Mouse (Mus musculus) NIH3T3 (cell line): ENCODE measurements around the gene Tmem237.

ENCODE experiments used
- DNase-seq: peaks from one replicate; pipeline ENCODE4 v3.0.0-alpha.2; 2012; ENCODE audit warnings: low read depth

The Tmem237 gene

DNA sequence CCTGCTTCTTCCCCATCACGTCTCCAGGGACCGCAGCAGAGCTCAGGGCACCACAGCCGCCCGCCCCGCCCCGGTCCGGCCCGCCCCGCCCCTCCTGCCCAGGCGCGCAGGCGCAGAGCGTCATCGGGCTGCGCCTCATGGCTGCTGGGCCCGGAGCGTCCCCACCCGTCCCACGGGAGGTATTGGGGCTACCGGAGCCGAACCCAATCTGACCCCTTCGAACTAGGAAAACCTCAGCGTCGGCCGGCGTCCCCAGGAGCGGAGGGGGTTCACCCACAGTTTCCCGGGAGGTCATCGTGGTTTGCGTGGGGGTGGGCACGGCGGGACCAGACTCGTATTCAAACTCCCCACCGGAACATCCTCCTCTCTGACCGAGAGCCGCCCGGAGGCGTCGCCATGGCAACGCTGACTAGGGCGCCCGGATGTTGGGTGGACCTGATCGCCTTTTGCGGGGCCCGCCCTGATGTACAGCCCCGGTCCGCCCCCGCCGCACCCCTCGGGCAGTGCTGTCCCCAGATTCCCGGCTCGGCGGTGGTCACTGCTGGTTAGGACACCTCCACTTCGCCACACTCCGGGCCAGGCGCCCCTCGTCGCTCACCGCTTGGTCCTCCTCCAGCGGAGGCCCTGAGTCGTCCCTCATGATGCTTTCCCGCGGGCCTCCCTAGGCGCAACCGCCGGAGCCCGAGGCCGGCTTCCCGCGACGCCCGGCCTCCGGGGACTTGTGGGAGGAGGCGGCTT is at the start of gene Tmem237:
Tmem237 (minus strand) TSS at position 689 of the 738 bp plus-strand sequence.
- peak; percentile 93 for DNase-seq

GRCm38 (mm10) chr1:59169586-59169985 is 49.4 kb upstream of the Tmem237 start:
- DNase-seq, result no peak

DNA sequence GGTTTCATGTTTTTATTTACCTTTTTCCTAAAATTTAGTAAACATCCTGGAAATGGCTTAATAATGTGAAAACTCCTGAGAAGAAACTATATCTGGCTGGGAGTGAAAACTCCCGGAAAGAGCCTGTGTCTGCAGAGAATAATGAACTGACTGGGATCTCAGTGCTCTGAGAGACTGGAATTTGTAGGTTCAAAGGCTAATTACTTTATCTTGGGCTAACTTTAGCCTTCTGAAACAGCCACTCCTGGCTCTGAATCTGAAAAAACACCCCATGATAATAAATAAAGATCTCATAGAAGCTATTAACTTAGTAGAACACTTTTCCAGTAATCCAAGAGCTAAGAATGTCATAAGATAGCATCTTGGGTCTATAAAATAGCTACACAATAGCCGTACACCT is 48.3 kb upstream of the Tmem237 start:
- DNase-seq, result no peak

- no peak for DNase-seq
Measured at GRCm38 (mm10) chr1:59167654-59168425, 47.6 kb upstream of the Tmem237 start.

DNA sequence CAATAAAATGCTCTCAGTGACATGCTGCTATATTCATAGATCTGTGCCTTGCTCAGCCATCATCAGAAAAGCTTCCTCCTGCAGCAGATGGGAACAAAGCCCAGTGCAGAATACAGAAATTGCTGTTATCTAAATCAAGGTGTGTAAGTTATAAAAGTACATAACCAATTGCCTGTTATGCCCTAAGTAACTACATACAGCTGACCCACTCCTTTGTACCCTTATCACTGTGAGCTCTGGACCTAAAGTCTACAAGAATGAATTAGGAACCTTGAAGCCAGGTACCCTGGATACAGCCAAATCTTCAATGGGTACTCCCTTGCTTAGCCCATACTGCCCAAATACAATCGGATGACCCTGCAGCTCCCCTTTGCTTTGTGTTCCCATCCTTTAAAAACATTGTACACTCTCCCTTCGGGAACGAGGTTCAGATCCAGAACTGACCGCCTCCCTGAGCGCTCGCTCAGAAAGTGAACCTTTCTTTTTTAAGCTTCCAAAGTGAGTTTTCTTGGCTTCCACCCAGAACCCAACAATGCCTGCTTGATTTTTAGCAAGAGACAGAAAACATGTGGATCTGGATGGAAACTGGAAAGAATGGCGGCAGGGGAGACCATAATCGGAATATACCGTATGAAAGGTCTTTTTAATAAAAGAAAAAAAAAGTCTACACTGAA is 46.2 kb upstream of the Tmem237 start:
- DNase-seq, result no peak

- DNase-seq, result no peak
Measured at GRCm38 (mm10) chr1:59163918-59164317, 43.7 kb upstream of the Tmem237 start.

DNA sequence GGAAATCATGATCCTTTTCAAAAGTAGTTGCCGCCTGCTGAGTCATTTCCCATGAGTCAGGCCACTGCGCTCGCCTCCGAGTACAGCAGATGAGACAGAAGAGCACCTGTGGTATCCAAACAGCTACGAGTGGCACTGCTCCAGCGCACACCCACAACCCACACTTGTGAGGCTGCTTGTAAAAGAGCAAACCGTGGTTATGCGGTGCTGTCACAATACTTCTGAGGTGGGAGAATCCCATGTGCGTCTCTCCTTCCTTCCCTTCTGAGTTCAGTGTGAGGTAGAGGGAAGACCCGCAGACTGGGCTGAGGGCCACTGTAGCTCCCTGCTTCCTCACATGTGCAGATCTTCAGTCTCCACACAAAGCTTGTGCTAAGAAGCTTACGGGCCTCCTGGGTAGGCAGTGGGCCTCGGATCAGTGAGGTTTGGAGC is 42.8 kb upstream of the Tmem237 start, which contains the start of gene Mpp4:
Mpp4 (minus strand) TSS at position 360 of the 432 bp plus-strand sequence.
- DNase-seq, result peak; percentile 69

DNA sequence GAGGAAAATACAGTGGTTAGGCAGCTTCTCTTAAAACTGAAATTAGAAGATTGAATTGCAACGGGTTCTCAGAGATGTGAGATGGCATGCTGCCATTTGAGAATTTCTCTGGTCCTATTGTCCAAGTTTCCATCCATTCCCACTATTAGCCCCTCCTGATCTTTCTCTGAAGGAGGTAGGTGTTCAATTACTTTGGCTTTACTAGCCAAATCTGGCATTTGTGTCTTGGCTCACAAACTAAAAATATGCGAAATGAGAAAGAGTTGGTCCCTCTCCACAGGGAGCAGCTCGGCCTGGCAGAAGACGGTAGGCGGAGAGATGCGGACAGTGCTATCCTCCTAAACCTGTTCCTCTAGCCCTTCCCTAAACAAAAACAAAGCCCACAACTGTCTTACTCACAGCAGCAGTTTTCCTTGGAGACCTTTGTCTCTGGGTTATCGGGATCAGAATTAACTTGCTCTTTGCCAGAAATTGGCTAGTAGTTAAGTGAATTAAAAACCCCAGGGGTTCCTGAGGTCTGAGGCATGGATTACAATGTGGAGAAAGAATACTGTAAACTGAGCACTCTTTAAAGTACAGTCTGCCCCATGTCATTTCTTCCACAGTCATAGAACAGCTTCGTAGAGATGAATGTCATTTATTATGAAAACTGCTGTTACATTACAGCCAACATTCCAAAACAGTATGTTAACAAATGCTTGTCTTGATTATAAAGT is 42.3 kb upstream of the Tmem237 start:
- peak; percentile 14 for DNase-seq

DNA sequence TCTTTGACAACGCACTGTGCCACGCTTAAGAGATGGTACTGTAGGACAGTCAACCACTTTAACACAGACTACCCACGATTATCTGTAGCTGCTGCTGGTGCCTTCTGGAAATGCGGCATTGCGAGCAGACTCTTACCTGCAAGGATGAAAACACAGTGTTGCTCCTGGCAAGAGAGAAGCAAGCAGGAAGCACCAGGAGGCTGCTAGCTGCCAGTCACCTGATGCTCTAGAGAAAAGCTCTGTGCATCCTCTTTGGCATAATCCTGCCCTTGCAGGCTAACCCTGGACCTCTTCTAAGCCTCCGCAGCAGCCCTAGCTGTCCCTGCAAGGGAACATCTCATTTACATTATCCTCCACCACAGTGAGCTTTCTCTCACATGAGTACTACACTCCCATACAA is 41.2 kb upstream of the Tmem237 start:
- no peak for DNase-seq

DNA sequence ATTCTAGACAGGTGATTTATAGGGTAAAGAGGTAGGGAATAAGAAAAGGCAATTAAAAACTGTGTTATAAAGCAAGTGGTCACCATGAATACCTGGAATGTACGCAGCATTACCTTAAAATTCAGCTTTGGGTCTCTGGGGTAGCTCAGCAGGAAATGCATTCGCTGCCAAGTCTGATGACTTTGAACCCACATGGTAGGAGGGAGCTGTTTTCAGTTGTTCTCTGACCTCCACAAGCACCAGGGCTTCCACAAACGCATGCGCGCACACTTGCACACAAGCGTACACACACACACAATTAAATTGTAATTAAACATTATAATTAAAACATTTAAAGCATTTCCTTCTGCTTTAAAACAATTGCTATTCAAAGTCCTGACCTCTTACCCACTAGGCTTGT is 40.7 kb upstream of the Tmem237 start:
- DNase-seq, result no peak

DNA sequence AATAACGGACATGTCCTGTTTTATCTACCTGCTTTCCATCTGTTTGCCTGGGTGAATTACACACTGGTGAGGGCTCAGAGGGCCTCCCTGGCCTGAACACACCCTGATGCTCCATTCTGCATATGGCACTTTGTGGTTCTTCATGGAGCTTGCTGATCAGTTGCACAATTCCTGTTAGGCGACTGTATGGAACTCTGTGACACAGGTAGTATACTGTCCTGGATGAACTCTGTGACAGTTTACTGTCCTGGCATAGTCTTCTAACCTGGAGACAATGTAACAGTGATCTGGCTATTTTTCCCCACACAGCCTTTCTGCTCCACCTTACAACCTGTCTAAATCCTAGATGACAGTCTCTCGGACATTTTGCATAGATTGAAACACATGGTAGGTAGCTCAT is 38.9 kb upstream of the Tmem237 start:
- no peak for DNase-seq

DNA sequence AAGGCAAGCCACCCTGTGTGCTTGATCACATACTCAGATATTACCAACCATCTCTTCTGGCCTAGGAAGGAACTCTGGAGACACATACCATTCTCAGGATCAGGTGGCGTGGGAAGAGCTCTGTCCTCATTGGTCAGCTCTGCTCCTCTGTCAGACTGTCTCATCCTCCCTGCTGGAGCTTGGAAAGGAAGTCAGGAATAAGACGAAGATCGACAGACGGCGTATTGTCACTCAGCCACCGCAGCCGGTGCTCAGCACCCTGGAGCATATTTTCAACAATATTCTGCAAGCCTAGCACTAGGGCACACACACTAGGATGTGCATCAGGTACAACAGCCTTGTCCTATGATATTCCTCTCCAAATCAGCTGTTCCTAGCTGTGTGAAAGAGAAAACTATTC is 38.3 kb upstream of the Tmem237 start:
- no peak for DNase-seq

GRCm38 (mm10) chr1:59157846-59158245 is 37.6 kb upstream of the Tmem237 start:
- no peak for DNase-seq

- no peak for DNase-seq
Measured at GRCm38 (mm10) chr1:59152346-59152745, 32.1 kb upstream of the Tmem237 start.

DNA sequence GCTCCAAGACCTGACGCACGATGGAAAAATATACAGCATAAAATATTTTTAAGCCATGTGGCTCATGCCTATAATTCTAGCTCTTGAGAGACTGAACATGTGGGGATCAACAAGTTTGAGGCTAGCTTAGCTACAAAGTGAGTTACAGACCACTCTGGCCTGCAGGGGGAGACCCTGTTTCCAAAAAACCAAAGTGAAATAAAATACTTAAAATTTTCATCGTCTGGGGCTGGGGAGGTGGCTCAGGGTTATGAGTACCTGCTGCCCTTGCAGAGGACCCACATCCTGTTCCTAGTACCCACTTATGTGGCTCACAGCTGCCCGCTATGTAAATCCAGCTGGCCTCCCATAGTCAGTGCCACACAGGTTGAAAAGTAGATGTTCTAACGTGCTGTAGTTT is 30.3 kb upstream of the Tmem237 start:
- DNase-seq, result no peak

- DNase-seq, result peak; percentile 48
Measured at GRCm38 (mm10) chr1:59144543-59144942, 24.3 kb upstream of the Tmem237 start.

GRCm38 (mm10) chr1:59142809-59143208 is 22.6 kb upstream of the Tmem237 start:
- peak; percentile 83 for DNase-seq

DNA sequence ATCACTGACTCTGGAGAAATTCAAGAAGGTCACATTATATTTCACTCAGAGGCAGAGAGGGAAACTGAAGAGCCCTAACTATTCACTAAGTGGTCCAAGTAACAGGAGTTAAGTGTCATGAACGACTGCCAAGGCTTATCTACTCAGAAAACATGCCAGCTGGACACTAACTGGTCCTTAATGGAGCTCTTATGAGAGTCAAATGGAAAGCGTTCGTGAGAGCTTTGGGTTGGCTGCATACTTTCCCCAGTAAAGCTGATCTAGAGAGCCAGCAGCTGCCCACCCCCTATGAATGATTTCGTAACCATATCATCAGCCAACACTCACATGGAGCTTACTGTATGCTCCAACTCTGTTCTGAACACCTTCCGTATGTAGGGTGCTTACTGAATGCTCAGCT is 14.2 kb upstream of the Tmem237 start:
- peak; percentile 28 for DNase-seq

DNA sequence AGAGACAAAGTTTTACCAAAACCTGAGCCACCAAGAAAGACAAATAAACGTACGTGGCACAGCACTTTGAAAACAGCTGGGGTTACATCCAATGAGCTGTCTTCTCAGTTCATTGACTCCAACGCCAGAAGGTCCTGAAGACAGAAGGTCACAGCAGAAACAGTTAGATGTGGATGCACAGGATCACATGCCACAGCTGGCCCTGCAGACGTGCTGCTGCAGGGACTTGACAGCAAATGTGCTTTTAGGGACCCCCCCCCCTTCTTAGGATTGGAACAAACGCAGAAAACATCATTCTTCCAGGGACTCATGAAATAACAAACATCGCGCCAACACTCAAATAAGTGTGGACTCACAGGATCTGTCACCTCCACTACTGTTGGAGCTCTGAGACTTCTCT is 8.7 kb upstream of the Tmem237 start:
- DNase-seq, result no peak

- no peak for DNase-seq
Measured at GRCm38 (mm10) chr1:59125558-59125957, 5.3 kb upstream of the Tmem237 start.

DNA sequence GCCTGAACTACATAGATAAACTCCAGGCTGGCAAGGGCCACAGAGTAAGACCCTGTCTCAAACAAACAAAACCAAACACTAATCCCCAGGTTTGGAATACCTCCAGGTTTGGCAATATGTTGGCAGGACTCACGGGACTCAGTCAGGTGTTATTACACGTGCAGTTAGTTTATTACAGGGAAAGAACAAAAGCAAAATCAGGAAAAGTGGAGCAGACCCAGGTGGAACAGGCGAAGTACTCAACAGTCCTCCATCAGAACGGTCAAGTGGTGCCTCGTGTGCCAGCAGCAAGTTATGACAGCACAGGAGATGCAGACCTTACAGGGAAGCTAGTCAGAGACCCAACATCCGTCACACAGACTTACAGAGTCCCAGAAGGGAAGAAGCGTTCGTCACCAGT is 9.7 kb downstream of the Tmem237 start:
- no peak for DNase-seq

GRCm38 (mm10) chr1:59102071-59102470 is 18.1 kb downstream of the Tmem237 start:
- DNase-seq, result no peak
